Mouse (Mus musculus): Measurements from ENCODE around the gene 1700029F12Rik. TPM values are rescaled to one million over a fixed set of nuclear protein-coding genes. Genes with fewer than 3 reads are reported as not detected.

Gene 1700029F12Rik
- polyA plus RNA-seq, 1 experiment from 2014 or later, result not detected

- Histone ChIP-seq H3K36me3 (ENCODE audit: inconsistent target) (no peaks in the 10 kb centered on the region), H3K79me2 (ENCODE audit: inconsistent target) (no peaks in the 10 kb centered on the region), H3K27ac (no peak overlapping the region), H3K4me3 (ENCODE audit: inconsistent target) (no peak overlapping the region)
- WGBS (ENCODE audit: missing documents), result 89% methylated on average over 1 of the region's 1 CpGs
These were observed 37.1 kb downstream of the 1700029F12Rik start for GRCm38 (mm10) chr13:96997080-96997479.

GRCm38 (mm10) chr13:96995243-96995642, 38.9 kb downstream of the 1700029F12Rik start:
- no peaks in the 10 kb centered on the region for H3K36me3 ChIP-seq (ENCODE audit: inconsistent target)
- H3K27ac ChIP-seq, result no peak overlapping the region
- no peaks in the 10 kb centered on the region for H3K79me2 ChIP-seq (ENCODE audit: inconsistent target)
- H3K4me3 ChIP-seq (ENCODE audit: inconsistent target), result no peak overlapping the region
- 6% methylated on average over 5 of the region's 5 CpGs for WGBS (ENCODE audit: missing documents)

- no peaks in the 10 kb centered on the region for H3K79me2 ChIP-seq (ENCODE audit: inconsistent target)
- 79% methylated on average over 8 of the region's 8 CpGs for WGBS (ENCODE audit: missing documents)
- H3K27ac ChIP-seq, result no peak overlapping the region
- H3K36me3 ChIP-seq (ENCODE audit: inconsistent target), result no peaks in the 10 kb centered on the region
- H3K4me3 ChIP-seq (ENCODE audit: inconsistent target), result no peak overlapping the region
These were observed 40.7 kb downstream of the 1700029F12Rik start for GRCm38 (mm10) chr13:96993291-96993989.

GRCm38 (mm10) chr13:96990561-96991265, 43.4 kb downstream of the 1700029F12Rik start:
- H3K27ac ChIP-seq, result no peak overlapping the region
- 14% methylated on average over 14 of the region's 14 CpGs for WGBS (ENCODE audit: missing documents)

GRCm38 (mm10) chr13:96990045-96990444, 44.1 kb downstream of the 1700029F12Rik start:
- Histone ChIP-seq H3K36me3 (ENCODE audit: inconsistent target) (no peaks in the 10 kb centered on the region), H3K27ac (no peak overlapping the region), H3K4me3 (ENCODE audit: inconsistent target) (no peak overlapping the region), H3K79me2 (ENCODE audit: inconsistent target) (no peaks in the 10 kb centered on the region)
- WGBS (ENCODE audit: missing documents), result 62% methylated on average over 3 of the region's 3 CpGs

More at GRCm38 (mm10) chr13:96990561-96991265, 43.4 kb downstream of the 1700029F12Rik start:
- Histone ChIP-seq H3K4me3 (ENCODE audit: inconsistent target) (no peak overlapping the region), H3K36me3 (ENCODE audit: inconsistent target) (no peaks in the 10 kb centered on the region), H3K79me2 (ENCODE audit: inconsistent target) (no peaks in the 10 kb centered on the region)

- no peak overlapping the region for H3K27ac ChIP-seq
- WGBS (ENCODE audit: missing documents), result 98% methylated on average over 16 of the region's 16 CpGs
- no peaks in the 10 kb centered on the region for H3K79me2 ChIP-seq (ENCODE audit: inconsistent target)
- no peaks in the 10 kb centered on the region for H3K36me3 ChIP-seq (ENCODE audit: inconsistent target)
- H3K4me3 ChIP-seq (ENCODE audit: inconsistent target), result no peak overlapping the region
These were observed 45.0 kb downstream of the 1700029F12Rik start for GRCm38 (mm10) chr13:96989129-96989528.

- Histone ChIP-seq H3K79me2 (ENCODE audit: inconsistent target) (no peaks in the 10 kb centered on the region), H3K4me3 (ENCODE audit: inconsistent target) (no peak overlapping the region), H3K36me3 (ENCODE audit: inconsistent target) (no peaks in the 10 kb centered on the region), H3K27ac (no peak overlapping the region)
- 34% methylated on average over 12 of the region's 12 CpGs for WGBS (ENCODE audit: missing documents)
These were observed 48.4 kb downstream of the 1700029F12Rik start for GRCm38 (mm10) chr13:96985599-96986275.

GRCm38 (mm10) chr13:96984688-96985087, 49.5 kb downstream of the 1700029F12Rik start:
- H3K4me3 ChIP-seq (ENCODE audit: inconsistent target), result no peak overlapping the region
- no peak overlapping the region for H3K27ac ChIP-seq
- 81% methylated on average over 5 of the region's 5 CpGs for WGBS (ENCODE audit: missing documents)
- no peaks in the 10 kb centered on the region for H3K36me3 ChIP-seq (ENCODE audit: inconsistent target)
- no peaks in the 10 kb centered on the region for H3K79me2 ChIP-seq (ENCODE audit: inconsistent target)

- Histone ChIP-seq H3K4me3 (ENCODE audit: inconsistent target) (no peak overlapping the region), H3K36me3 (ENCODE audit: inconsistent target) (no peaks in the 10 kb centered on the region), H3K79me2 (ENCODE audit: inconsistent target) (no peaks in the 10 kb centered on the region), H3K27ac (no peak overlapping the region)
- 2% methylated on average over 26 of the region's 26 CpGs for WGBS (ENCODE audit: missing documents)
These were observed 50.7 kb downstream of the 1700029F12Rik start for GRCm38 (mm10) chr13:96983251-96984126.

- no peak overlapping the region for H3K4me3 ChIP-seq (ENCODE audit: inconsistent target)
These were observed 53.6 kb downstream of the 1700029F12Rik start for GRCm38 (mm10) chr13:96980561-96980960.

GRCm38 (mm10) chr13:96976986-96977595, 57.1 kb downstream of the 1700029F12Rik start:
- WGBS (ENCODE audit: missing documents), result 93% methylated on average over 6 of the region's 6 CpGs
- H3K27ac ChIP-seq, result no peak overlapping the region
- H3K79me2 ChIP-seq (ENCODE audit: inconsistent target), result no peaks in the 10 kb centered on the region
- H3K4me3 ChIP-seq (ENCODE audit: inconsistent target), result no peak overlapping the region
- H3K36me3 ChIP-seq (ENCODE audit: inconsistent target), result no peaks in the 10 kb centered on the region

More at GRCm38 (mm10) chr13:96980561-96980960, 53.6 kb downstream of the 1700029F12Rik start:
- no peaks in the 10 kb centered on the region for H3K36me3 ChIP-seq (ENCODE audit: inconsistent target)
- no peak overlapping the region for H3K27ac ChIP-seq
- H3K79me2 ChIP-seq (ENCODE audit: inconsistent target), result no peaks in the 10 kb centered on the region

- Histone ChIP-seq H3K36me3 (ENCODE audit: inconsistent target) (no peaks in the 10 kb centered on the region), H3K79me2 (ENCODE audit: inconsistent target) (no peaks in the 10 kb centered on the region), H3K27ac (no peak overlapping the region), H3K4me3 (ENCODE audit: inconsistent target) (no peak overlapping the region)
- whole genome bisulfite sequencing (ENCODE audit: missing documents), result 70% methylated on average over 2 of the region's 4 CpGs
These were observed 60.8 kb downstream of the 1700029F12Rik start for GRCm38 (mm10) chr13:96973318-96973717.
